Mouse (Mus musculus) cortical plate, adult 2 months (tissue): ENCODE results near the gene Amotl2.

Experiments used
- CTCF ChIP-seq: fragments of 200-500 bp; IDR thresholded peaks from 2 replicates; pipeline ENCODE4 v1.5.1; 2011; ENCODE audit warnings: mild to moderate bottlenecking, control low read depth, low read length; ENCODE audit not compliant: insufficient read depth; ENCODE audit errors: extremely low read depth
- POLR2A ChIP-seq: fragments of 200-500 bp; IDR thresholded peaks from 2 replicates; pipeline ENCODE4 v1.6.1; 2011; ENCODE audit warnings: mild to moderate bottlenecking, low read length, control low read depth; ENCODE audit not compliant: insufficient read depth; ENCODE audit errors: extremely low read depth

DNA sequence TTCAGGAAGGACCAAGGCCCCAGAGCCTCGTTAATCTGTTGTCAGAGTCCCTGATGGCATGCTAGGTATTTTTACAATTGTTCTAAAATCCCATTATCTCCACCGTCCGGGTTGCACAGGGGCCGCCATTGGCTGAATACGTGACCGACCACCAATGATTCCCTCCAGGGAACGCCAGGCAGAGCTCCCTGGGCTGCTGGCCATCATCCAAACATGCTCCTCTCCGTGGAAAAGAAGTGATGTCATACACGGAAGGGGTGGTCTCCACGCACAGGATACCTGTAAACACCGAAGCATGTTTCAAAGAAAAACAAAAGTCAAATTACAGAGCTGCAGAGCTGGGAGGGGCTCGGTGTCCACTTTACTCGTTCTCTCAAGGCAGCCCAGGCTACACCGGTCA is 39.9 kb downstream of the Amotl2 start:
- no peak for TF ChIP-seq CTCF
- TF ChIP-seq POLR2A = no peak
